8 mouse cellular contexts compared by ENCODE assay signal in the genomic region with DNA sequence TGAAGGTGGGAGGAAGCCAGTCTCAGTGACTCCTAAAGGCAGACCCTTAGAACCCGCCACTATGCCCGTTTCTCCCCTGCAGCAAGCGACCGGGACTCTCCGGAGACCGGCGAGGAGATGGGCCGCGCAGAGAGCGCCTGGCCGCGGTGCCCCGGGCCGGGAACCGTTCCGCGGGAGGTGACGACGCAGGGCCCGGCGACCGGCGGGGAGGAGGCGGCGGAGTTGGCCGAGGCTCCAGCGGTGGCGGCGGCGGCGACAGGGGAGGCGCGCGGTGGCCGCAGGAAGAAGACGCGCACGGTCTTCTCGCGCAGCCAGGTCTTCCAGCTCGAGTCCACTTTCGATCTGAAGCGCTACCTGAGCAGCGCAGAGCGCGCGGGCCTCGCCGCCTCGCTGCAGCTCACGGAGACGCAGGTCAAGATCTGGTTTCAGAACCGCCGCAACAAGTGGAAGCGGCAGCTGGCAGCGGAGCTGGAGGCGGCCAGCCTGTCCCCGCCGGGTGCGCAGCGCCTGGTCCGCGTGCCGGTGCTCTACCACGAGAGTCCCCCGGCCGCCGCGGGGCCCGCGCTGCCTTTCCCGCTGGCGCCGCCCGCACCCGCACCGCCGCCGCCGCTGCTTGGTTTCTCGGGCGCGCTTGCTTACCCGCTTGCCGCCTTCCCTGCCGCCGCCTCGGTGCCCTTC. TPM values are rescaled to one million over a fixed set of nuclear protein-coding genes. Genes with fewer than 3 reads are reported as not detected.
DNase-seq lines count a peak whose midpoint lies in the region; ATAC-seq lines count a peak whose summit lies in the region.

No protein-coding gene starts in this region.

- peaks cover 19% of the 10 kb centered on the region for H3K4me1 ChIP-seq in kidney, embryonic 16.5 days (ENCODE audit: insufficient read depth, low read length)
- peaks cover 42% of the 10 kb centered on the region for H3K4me1 ChIP-seq in embryonic facial prominence, embryonic 10.5 days
- H3K4me1 ChIP-seq in intestine, embryonic 14.5 days (replicated peaks; ENCODE audit: control insufficient read depth, insufficient read depth, low read length): peaks cover 2% of the 10 kb centered on the region; the same call in 1 of the 2 replicates
- H3K4me1 ChIP-seq in neural tube, embryonic 12.5 days: peaks cover 20% of the 10 kb centered on the region

- under 1% methylated on average over 73 of the region's 88 CpGs for whole genome bisulfite sequencing in kidney, embryonic 16.5 days
- WGBS in embryonic facial prominence, embryonic 10.5 days: under 1% methylated on average over 88 of the region's 88 CpGs
- under 1% methylated on average over 86 of the region's 88 CpGs for WGBS in intestine, embryonic 14.5 days
- WGBS in neural tube, embryonic 12.5 days: under 1% methylated on average over 88 of the region's 88 CpGs

- no peak for ATAC-seq in kidney, embryonic 16.5 days (ENCODE audit: low FRiP score, low TSS enrichment)
- no peak for ATAC-seq in intestine, embryonic 14.5 days (replicated peaks; ENCODE audit: low FRiP score, low TSS enrichment, low read depth)
- ATAC-seq in neural tube, embryonic 12.5 days (ENCODE audit: low FRiP score, low read depth): no peak

- H3K27ac ChIP-seq in kidney, embryonic 16.5 days (ENCODE audit: low read length): no peak overlapping the region
- H3K27ac ChIP-seq in embryonic facial prominence, embryonic 10.5 days (replicated peaks): peak overlapping the region; percentile 36; the same call in 1 of the 2 replicates
- no peak overlapping the region for H3K27ac ChIP-seq in intestine, embryonic 14.5 days (ENCODE audit: low read depth)
- H3K27ac ChIP-seq in neural tube, embryonic 12.5 days: no peak overlapping the region

- no peak for DNase-seq in kidney, adult 11 months
- DNase-seq in embryonic facial prominence, embryonic 10.5 days (ENCODE audit: low spot score): peak; percentile 74
- no peak for DNase-seq in intestine, embryonic 14.5 days (ENCODE audit: low spot score)
- no peak for DNase-seq in ovary, adult 18-20 months (ENCODE audit: low spot score)
- no peak for DNase-seq in gastrocnemius, postnatal 10 days
- DNase-seq in right cerebral cortex, postnatal 4 days: no peak

- peak overlapping the region; percentile 42 for H3K4me3 ChIP-seq in kidney, embryonic 16.5 days (ENCODE audit: low read length)
- peak overlapping the region; percentile 71 for H3K4me3 ChIP-seq in embryonic facial prominence, embryonic 10.5 days
- H3K4me3 ChIP-seq in intestine, embryonic 14.5 days (ENCODE audit: low read depth, low read length): 0 out of 2 replicates have a peak overlapping the region, but pooled peaks have one; percentile 15
- peak overlapping the region; percentile 18 for H3K4me3 ChIP-seq in neural tube, embryonic 12.5 days

- H3K9ac ChIP-seq in kidney, embryonic 16.5 days (replicated peaks; ENCODE audit: low read length): no peak overlapping the region
- no peak overlapping the region for H3K9ac ChIP-seq in intestine, embryonic 14.5 days (ENCODE audit: low read length)
- H3K9ac ChIP-seq in neural tube, embryonic 12.5 days: no peak overlapping the region

- H3K36me3 ChIP-seq in kidney, embryonic 16.5 days (ENCODE audit: insufficient read depth, low read length): no peaks in the 10 kb centered on the region
- H3K36me3 ChIP-seq in embryonic facial prominence, embryonic 10.5 days (replicated peaks): no peaks in the 10 kb centered on the region
- no peaks in the 10 kb centered on the region for H3K36me3 ChIP-seq in intestine, embryonic 14.5 days (ENCODE audit: control insufficient read depth, insufficient read depth, low read length)
- no peaks in the 10 kb centered on the region for H3K36me3 ChIP-seq in neural tube, embryonic 12.5 days

- H3K9me3 ChIP-seq in kidney, embryonic 16.5 days (ENCODE audit: low read length): no peaks in the 10 kb centered on the region
- H3K9me3 ChIP-seq in embryonic facial prominence, embryonic 10.5 days: no peaks in the 10 kb centered on the region
- 0 out of 2 replicates have a peak, but pooled peaks cover 2% of the 10 kb centered on the region for H3K9me3 ChIP-seq in intestine, embryonic 14.5 days (ENCODE audit: control insufficient read depth, low read length)
- no peaks in the 10 kb centered on the region for H3K9me3 ChIP-seq in neural tube, embryonic 12.5 days

- peaks cover 98% of the 10 kb centered on the region for H3K27me3 ChIP-seq in kidney, embryonic 16.5 days (ENCODE audit: insufficient read depth, low read length)
- peaks cover 100% of the 10 kb centered on the region for H3K27me3 ChIP-seq in embryonic facial prominence, embryonic 10.5 days (replicated peaks; ENCODE audit: low read depth, poor library complexity, severe bottlenecking)
- peaks cover 100% of the 10 kb centered on the region for H3K27me3 ChIP-seq in intestine, embryonic 14.5 days (replicated peaks; ENCODE audit: control insufficient read depth, insufficient read depth, low read length)
- H3K27me3 ChIP-seq in neural tube, embryonic 12.5 days (replicated peaks): peaks cover 97% of the 10 kb centered on the region

- H3K4me2 ChIP-seq in kidney, embryonic 16.5 days (replicated peaks; ENCODE audit: low read depth, low read length): peak overlapping the region; percentile 55
- H3K4me2 ChIP-seq in intestine, embryonic 14.5 days (ENCODE audit: low read length): peak overlapping the region; percentile 27
- H3K4me2 ChIP-seq in neural tube, embryonic 12.5 days (replicated peaks): peak overlapping the region; percentile 48

RNA-seq across cellular contexts. Expression of gene Hmx1, which starts 2.9 kb away (rescaled TPM):
- polyA plus RNA-seq in kidney, embryonic 16.5 days (2015; fragmentation: Nextera tagmentation; extraction: Ambion mirVana): 0.19 TPM in 1 of 2 replicates, not detected in the other
- polyA plus RNA-seq in embryonic facial prominence, embryonic 10.5 days (2016; fragmentation: Nextera tagmentation; extraction: Ambion mirVana): 3.4 and 5.5 TPM in 2 replicates
- polyA plus RNA-seq in intestine, embryonic 14.5 days (2014; fragmentation: Nextera tagmentation; extraction: Ambion mirVana): not detected in 2 replicates
- polyA plus RNA-seq in neural tube, embryonic 12.5 days (2016; fragmentation: Nextera tagmentation; extraction: Ambion mirVana): 10.0 and 18.2 TPM in 2 replicates
- not detected for total RNA-seq in gastrocnemius, postnatal 10 days (2021)

Comparison
In these comparisons a context has a peak if more than half of its experiments do, and no peak if none do; other contexts are left out.
1. H3K4me3 ChIP-seq: peak in every context shown above with its lines; median percentile 71 in embryonic facial prominence, embryonic 10.5 days; 42 in kidney, embryonic 16.5 days; 18 in neural tube, embryonic 12.5 days; 15 in intestine, embryonic 14.5 days.